Mouse (Mus musculus) lung, postnatal 0 days (tissue): ENCODE measurements around the gene Psd4. TPM values are rescaled to one million over a fixed set of nuclear protein-coding genes. Genes with fewer than 3 reads are reported as not detected.

Experiments
- ATAC-seq: fragments of 200-750 bp; cut with Nextera tagmentation; 2 replicates; pipeline ENCODE4 v1.8.0; 2017; ENCODE audit warnings: moderate library complexity
- DNase-seq: peaks from one replicate; pipeline ENCODE4 v3.0.0-alpha.2; 2016; ENCODE audit warnings: low spot score
- H3K27ac ChIP-seq: fragments of 300-500 bp; sonication (generic); 2 replicates; pipeline ENCODE4 v1.5.1; 2014; ENCODE audit warnings: antibody characterized with exemption, mild to moderate bottlenecking, low read length, mixed read lengths
- H3K27me3 ChIP-seq: fragments of 300-500 bp; sonication (generic); replicated peaks from 2 replicates; pipeline ENCODE4 v1.6.1; 2014; ENCODE audit warnings: low read length, mixed read lengths; ENCODE audit not compliant: insufficient read depth
- H3K36me3 ChIP-seq: fragments of 300-500 bp; sonication (generic); 2 replicates; pipeline ENCODE4 v1.6.1; 2014; ENCODE audit warnings: low read length, mixed read lengths; ENCODE audit not compliant: insufficient read depth
- H3K4me1 ChIP-seq: fragments of 300-500 bp; sonication (generic); 2 replicates; pipeline ENCODE4 v1.6.1; 2014; ENCODE audit warnings: antibody characterized with exemption, low read depth, low read length, mixed read lengths; ENCODE audit not compliant: insufficient read depth
- H3K4me2 ChIP-seq: fragments of 300-500 bp; sonication (generic); replicated peaks from 2 replicates; pipeline ENCODE4 v1.6.1; 2014; ENCODE audit warnings: low read depth, mild to moderate bottlenecking, low read length, moderate library complexity, mixed read lengths
- H3K4me3 ChIP-seq: fragments of 300-500 bp; sonication (generic); 2 replicates; pipeline ENCODE4 v1.5.1; 2014; ENCODE audit warnings: low read depth, low read length
- H3K9ac ChIP-seq: fragments of 300-500 bp; sonication (generic); replicated peaks from 2 replicates; pipeline ENCODE4 v1.6.1; 2014; ENCODE audit warnings: low read depth, mild to moderate bottlenecking
- H3K9me3 ChIP-seq: fragments of 300-500 bp; sonication (generic); 2 replicates; pipeline ENCODE4 v1.6.1; 2016; ENCODE audit warnings: low read length, mixed read lengths
- CTCF ChIP-seq: IDR thresholded peaks from 2 replicates; pipeline ENCODE4 v1.5.1; 2016; ENCODE audit warnings: antibody characterized with exemption, mild to moderate bottlenecking
- EP300 ChIP-seq: IDR thresholded peaks from 2 replicates; pipeline ENCODE4 v1.6.1; 2016; ENCODE audit warnings: antibody characterized with exemption, mild to moderate bottlenecking, control low read depth
- WGBS: fragments of 180-500 bp; shearing (Covaris S2); extraction: QIAGEN DNeasy Blood & Tissue Kit; methylation state at CpG from one replicate; pipeline ENCODE4 v1.1.7; 2014; 5-methylcytosine and 5-hydroxymethylcytosine counted together
- polyA plus RNA-seq: library from polyadenylated mRNA; unstranded; fragments of >200 nt; fragmentation: Nextera tagmentation; extraction: Ambion mirVana; gene quantifications from 2 replicates; pipeline ENCODE4 v1.2.1, GENCODE M21; 2015

Psd4 gene
- polyA plus RNA-seq, 1 experiment from 2014 or later, result 3.0 TPM

GRCm38 (mm10) chr2:24385111-24385961 lies 18.0 kb downstream of the Psd4 start:
- Histone ChIP-seq H3K9me3 (no peaks in the 10 kb centered on the region), H3K4me3 (no peak overlapping the region), H3K27ac (no peak overlapping the region), H3K4me2 (0 out of 2 replicates have a peak overlapping the region, but pooled peaks have one; percentile 11), H3K4me1 (no peaks in the 10 kb centered on the region), H3K36me3 (no peaks in the 10 kb centered on the region), H3K27me3 (no peaks in the 10 kb centered on the region), H3K9ac (no peak overlapping the region)
- ATAC-seq (peak; percentile 44), DNase-seq (peak; percentile 30)
- TF ChIP-seq EP300 (no peak), CTCF (no peak)
- WGBS, result 66% methylated on average over 14 of the region's 14 CpGs

- WGBS, result 74% methylated on average over 21 of the region's 21 CpGs
- Histone ChIP-seq H3K27ac (no peak overlapping the region), H3K4me1 (no peaks in the 10 kb centered on the region), H3K9me3 (no peaks in the 10 kb centered on the region), H3K4me2 (no peak overlapping the region), H3K9ac (no peak overlapping the region), H3K27me3 (no peaks in the 10 kb centered on the region), H3K4me3 (0 out of 2 replicates have a peak overlapping the region, but pooled peaks have one; percentile 10), H3K36me3 (no peaks in the 10 kb centered on the region)
- ATAC-seq, result no peak; the same call in 1 of the 2 replicates
- no peak for DNase-seq
- no peak for TF ChIP-seq CTCF
- TF ChIP-seq EP300, result no peak
Observed at GRCm38 (mm10) chr2:24386158-24386963, 19.0 kb downstream of the Psd4 start.

GRCm38 (mm10) chr2:24386964-24387320 lies 19.6 kb downstream of the Psd4 start:
- TF ChIP-seq CTCF (no peak), EP300 (no peak)
- ATAC-seq (no peak), DNase-seq (no peak)
- H3K36me3 ChIP-seq, result no peaks in the 10 kb centered on the region
- no peaks in the 10 kb centered on the region for H3K27me3 ChIP-seq
- no peak overlapping the region for H3K4me2 ChIP-seq
- H3K4me3 ChIP-seq, result 0 out of 2 replicates have a peak overlapping the region, but pooled peaks have one; percentile 10
- no peak overlapping the region for H3K27ac ChIP-seq
- no peaks in the 10 kb centered on the region for H3K4me1 ChIP-seq
- no peaks in the 10 kb centered on the region for H3K9me3 ChIP-seq
- WGBS, result 92% methylated on average over 2 of the region's 2 CpGs
- H3K9ac ChIP-seq, result no peak overlapping the region

GRCm38 (mm10) chr2:24387361-24388283 lies 20.2 kb downstream of the Psd4 start:
- Histone ChIP-seq H3K4me2 (no peak overlapping the region), H3K27me3 (no peaks in the 10 kb centered on the region), H3K9me3 (no peaks in the 10 kb centered on the region), H3K4me3 (no peak overlapping the region), H3K9ac (no peak overlapping the region), H3K4me1 (no peaks in the 10 kb centered on the region), H3K36me3 (no peaks in the 10 kb centered on the region), H3K27ac (no peak overlapping the region)
- no peak for TF ChIP-seq CTCF
- DNase-seq (no peak), ATAC-seq (no peak)
- 76% methylated on average over 4 of the region's 4 CpGs for WGBS

- no peaks in the 10 kb centered on the region for H3K36me3 ChIP-seq
- no peak overlapping the region for H3K27ac ChIP-seq
- H3K27me3 ChIP-seq, result no peaks in the 10 kb centered on the region
- no peaks in the 10 kb centered on the region for H3K9me3 ChIP-seq
- WGBS, result 80% methylated on average over 2 of the region's 2 CpGs
- ATAC-seq (no peak), DNase-seq (no peak)
- no peak overlapping the region for H3K4me3 ChIP-seq
- no peak overlapping the region for H3K4me2 ChIP-seq
- TF ChIP-seq CTCF (no peak), EP300 (no peak)
- H3K9ac ChIP-seq, result no peak overlapping the region
- H3K4me1 ChIP-seq, result no peaks in the 10 kb centered on the region
Observed at GRCm38 (mm10) chr2:24393251-24393650, 25.9 kb downstream of the Psd4 start.
